Mouse (Mus musculus) adrenal gland (tissue): Measurements from ENCODE around the gene Samd4b.
"Not testable (repeated sequence)": the region's sequence is repeated elsewhere in the genome, so short reads cannot be mapped to it uniquely, and the experiment has no call there.

Experiments used
- intact Hi-C: fragments of 180-260 bp; cut with DNase I; formaldehyde crosslinking; loops from one replicate; pipeline ENCODE4 v1.15.1; 2025

Gene Samd4b

DNA sequence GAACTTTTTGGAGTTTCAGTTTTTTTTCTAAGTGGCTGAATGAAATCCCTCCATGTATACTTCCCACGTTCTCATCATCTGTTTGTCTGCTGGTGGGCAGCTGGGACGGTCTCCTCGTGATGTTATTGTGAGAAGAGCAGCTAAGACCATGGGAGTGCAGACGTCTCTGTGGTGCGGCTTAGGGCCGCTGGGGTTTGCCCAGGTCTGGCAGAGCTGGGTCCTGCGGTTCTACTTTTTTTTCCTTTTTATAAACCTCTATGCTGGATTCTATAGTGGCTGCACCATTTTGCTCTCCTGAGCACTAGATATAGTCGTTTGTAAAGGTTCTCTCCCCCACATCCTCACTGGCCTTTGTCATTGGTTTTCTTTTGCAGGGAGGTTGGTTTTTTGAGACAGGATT is 86.5 kb downstream of the Samd4b start:
- intact Hi-C loops, result no loop called here

GRCm38 (mm10) chr7:28510405-28510974 is 87.5 kb downstream of the Samd4b start, which contains the start of gene Ifnl2:
Ifnl2 (minus strand) TSS chr7:28510455.
- intact Hi-C loops, result not testable (repeated sequence)

DNA sequence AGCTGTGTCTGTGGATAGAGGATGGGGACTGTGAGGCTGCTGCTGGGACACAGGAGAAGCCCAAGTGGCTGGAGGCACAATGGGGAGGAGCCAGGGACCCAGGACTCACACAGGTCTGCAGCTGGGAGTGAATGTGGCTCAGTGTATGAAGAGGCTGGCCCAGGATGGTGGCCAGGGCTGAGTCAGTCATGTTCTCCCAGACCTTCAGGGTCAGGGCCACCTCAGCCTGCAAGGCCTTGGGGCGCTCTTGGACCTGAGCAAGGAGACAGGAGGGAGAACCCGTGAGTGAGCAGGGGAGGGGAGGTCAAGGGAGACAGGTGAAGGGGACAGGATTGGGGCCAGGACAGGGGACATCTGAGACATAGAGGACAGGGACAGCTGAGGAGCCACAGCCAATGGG is 88.8 kb downstream of the Samd4b start:
- intact Hi-C loops, result not testable (repeated sequence)

DNA sequence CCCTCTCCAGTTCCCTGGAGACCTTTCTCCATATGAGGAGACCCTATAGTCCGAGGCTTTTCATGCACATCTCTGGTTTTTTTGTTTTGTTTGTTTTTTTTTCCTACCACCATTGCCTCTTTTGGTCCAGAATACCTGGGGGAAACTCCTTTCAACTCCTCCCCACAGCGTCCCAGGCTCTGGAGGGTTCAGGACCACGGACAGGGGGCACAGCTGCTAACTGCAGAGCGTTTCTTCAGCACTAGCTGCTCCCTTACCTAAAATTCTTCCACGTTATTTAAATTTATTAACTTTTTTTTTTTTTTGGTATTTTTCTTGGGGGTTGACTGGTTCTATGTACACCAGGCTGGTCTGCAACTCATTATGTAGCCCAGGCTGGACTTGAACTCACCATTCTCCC is 92.4 kb downstream of the Samd4b start:
- intact Hi-C loops, result no loop called here

DNA sequence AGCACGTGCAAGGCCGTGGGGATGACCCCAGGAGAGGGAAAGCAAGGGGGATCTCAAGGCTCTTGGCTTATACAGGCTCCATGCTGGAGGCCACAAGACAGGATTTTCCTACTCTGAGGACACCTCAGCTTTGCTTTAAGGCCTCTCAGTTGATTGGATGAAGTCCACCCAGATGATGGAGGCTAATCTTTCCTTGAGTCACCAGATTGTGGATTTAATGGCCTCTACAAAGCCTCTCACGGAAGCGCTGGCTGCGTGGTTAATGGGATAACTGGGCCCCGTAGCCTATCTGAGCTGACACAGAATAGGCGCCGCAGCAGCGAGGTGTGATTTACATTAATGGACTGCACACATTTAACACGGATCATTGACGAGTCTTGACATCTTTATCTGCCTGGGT is 102.5 kb downstream of the Samd4b start:
- intact Hi-C loops, result no loop called here

DNA sequence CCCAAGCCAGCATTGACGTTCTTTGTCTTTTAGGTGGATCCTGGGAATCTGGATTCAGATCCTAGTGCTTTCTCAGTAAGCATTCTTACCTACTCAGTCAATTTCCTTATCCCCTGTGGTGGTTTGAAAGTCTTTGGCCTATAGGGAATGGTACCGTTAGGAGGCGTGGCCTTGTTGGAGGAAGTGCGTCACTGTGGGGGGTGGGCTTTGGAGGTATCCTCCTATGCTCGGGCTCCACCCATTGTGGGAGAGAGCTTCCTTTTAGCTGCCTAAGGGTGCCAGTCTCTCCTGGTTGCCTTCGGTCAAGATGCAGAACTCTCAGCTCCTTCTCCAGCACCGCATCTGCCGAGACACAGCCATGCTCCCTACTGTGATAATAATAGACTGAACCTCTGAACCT is 105.6 kb downstream of the Samd4b start:
- intact Hi-C loops, result no loop called here

DNA sequence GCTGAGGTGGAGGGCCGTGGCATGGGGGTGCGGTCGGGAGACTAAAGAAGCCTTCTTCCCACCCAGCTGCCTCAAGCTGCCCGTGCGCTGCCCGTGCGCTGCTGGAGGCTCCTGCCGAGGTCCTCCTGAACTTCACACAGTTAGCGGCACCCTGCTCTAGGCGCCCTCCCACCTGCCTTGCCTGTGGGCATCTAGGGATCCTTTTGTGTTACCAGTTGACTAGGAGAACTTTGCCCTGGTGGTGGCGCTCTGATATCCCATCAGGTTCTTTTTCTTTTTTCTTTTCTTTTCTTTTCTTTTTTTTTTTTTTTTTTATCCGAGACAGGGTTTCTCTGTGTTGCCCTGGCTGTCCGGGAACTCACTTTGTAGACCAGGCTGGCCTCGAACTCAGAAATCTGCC is 107.0 kb downstream of the Samd4b start:
- intact Hi-C loops, result loop anchor here (2.0 kb wide), 1 partner anchor 38 kb away; no protein-coding TSS in a partner anchor

DNA sequence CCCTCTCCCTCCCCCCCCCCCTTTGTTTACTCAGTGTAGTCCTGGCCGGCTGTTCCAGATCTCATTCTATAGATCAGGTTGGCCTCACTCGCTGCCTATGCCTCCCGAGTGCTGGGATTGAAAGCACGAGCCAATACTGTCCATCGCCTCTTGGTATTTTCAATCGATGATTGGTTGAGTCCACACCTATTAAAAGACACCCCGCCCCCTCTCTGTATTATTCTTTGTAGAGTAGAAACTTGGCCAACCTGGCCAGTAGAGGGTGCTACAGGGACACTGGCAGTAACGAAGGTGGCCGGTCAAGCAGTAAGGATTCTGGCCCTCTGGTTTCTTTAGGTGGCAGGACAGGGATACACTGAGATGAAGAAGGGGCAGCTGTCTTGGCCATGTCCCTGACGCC is 107.5 kb downstream of the Samd4b start:
- intact Hi-C loops, result loop anchor here (2.0 kb wide), 1 partner anchor 38 kb away; no protein-coding TSS in a partner anchor

DNA sequence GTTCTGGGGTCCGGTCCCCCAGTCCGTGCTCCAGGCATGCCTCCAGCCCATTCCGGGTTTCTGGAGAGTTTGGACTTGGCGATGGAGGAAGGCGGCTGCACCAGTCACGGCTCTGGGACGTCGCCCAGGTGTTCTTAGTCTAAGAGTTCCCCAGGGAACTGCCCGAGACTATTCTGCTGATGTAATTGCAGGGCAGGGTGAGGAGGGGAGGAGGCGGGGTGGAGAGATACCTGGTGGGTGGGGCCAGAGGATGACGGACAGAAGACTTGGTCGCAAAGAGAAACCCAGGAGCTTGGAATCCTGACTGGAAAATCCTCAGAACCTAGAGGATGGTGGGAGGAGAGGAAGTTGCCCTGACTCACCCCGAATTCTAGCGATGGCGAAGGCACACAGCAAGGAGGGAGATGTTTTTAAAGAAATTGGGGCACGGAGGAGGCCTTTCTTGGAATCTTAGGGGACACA is 109.9 kb downstream of the Samd4b start:
- intact Hi-C loops, result loop anchor here (5.0 kb wide), 1 partner anchor 114 kb away; no protein-coding TSS in a partner anchor

- intact Hi-C loops, result no loop called here
Observed at GRCm38 (mm10) chr7:28484192-28484591, 113.8 kb downstream of the Samd4b start.

DNA sequence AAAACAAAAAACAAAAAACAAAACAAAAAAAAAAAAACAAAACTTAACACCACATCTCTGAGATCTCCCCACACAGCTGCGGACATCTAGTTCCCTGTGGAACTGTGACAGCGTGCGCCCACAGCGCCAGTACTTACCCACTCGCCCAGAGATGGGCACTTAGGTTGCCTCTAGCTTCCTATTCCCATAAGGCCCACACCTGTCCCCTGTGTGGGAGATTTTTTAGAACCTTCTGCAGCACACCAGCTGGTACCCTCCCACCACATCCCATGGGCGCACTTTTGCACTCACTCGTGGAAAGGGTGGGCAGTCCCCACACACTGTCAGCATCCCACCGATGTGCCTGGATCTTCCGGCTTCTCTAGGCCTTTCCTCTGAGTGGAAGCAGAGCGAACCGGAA is 115.1 kb downstream of the Samd4b start:
- intact Hi-C loops, result no loop called here

DNA sequence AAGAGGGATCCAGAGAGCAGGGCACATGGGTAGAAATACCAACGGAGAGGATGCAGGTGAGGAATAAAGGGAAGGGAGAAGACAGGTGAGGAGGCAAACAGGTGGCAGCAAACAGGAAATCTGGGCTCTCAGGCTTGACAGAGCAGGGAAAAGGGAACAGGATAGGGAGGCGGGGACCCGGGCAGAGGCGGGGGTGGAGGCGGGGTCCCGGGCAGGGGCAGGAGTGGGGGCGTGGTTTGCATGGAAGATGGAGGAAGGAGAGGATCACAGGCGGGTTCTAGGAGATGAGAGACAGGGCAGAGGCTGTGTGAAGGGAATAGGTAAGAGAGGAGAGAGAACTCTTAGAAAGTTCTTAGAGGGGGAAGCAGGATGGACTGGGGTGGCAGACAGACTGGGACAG is 119.1 kb downstream of the Samd4b start:
- intact Hi-C loops, result no loop called here

GRCm38 (mm10) chr7:28477363-28477762 is 120.6 kb downstream of the Samd4b start:
- intact Hi-C loops, result no loop called here

DNA sequence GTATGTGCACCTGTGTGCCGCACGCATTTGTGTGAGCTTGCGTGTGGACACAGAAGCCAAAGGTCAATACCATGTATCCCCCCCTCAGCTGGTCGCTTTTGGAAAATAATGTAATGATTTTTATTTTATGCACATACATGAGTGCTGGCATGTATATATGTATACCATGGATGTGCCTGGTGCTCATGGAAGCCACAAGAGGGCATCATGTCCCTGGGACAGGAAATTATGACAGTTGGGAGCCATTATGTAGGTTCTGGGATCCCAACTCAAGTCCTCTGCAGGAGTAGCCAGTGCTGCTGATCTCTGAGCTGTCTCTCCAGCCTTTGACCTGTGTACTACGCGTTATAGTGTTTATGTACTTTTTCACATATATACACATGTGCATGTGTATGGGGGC is 121.8 kb downstream of the Samd4b start:
- intact Hi-C loops, result no loop called here

GRCm38 (mm10) chr7:28467213-28467751 is 130.7 kb downstream of the Samd4b start:
- intact Hi-C loops, result no loop called here

DNA sequence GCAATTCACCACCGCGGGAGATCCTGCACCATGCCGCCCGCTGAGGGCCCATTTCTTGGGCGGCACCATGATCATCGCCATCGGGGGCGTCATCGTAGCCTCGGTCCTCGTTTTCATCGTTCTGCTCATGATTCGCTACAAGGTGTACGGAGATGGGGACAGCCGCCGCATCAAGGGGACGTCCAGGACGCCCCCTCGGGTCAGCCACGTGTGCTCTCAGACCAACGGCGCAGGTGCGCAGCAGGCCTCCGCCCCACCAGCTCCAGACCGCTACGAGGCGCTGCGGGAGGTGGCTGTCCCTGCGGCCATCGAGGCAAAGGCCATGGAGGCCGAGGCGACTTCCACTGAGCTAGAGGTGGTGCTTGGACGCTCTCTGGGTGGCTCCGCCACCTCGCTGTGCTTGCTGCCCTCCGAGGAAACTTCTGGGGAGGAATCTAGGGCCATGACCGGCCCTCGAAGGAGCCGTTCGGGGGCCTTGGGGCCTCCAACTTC is 131.2 kb downstream of the Samd4b start:
- intact Hi-C loops, result no loop called here

DNA sequence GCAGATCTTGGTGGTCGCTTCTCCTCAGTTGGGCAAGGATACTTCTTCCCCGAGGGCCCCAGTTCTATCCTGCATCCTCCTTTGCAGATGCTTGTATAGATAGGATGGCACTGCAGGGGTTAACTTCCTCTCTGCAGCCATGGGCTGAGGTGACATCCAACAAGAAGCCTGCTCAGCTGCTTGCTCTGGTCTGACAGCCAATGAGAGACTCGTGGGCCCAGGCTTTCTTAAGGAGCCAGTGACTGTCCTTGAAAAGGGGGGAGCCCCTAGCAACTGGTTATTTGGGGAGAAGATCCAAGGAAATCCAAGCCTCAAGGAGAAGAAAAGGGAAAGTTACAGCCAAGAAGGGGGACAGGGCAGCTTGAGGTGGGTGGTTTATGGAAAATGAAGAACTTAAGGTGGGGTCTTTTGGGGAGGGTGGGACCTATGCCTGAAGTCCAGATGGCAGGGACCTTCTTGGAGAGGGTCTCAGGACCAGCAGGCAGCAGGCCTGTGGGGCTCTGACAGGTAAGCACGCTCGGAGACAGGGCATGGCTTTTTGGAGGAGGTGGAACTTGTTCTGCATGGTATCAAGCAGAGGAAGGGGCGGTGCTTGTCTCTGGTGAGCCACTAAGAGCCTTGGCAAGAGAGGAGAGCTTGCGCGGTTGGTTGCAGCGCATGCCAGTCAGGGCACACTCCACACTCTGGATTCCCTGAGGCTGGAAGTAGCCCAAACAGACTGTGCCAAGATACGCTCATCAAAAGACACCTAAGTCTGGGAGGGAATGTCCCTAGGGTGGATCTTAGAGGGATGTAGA is 133.3 kb downstream of the Samd4b start:
- intact Hi-C loops, result no loop called here

GRCm38 (mm10) chr7:28462769-28463168 is 135.2 kb downstream of the Samd4b start:
- intact Hi-C loops, result no loop called here

DNA sequence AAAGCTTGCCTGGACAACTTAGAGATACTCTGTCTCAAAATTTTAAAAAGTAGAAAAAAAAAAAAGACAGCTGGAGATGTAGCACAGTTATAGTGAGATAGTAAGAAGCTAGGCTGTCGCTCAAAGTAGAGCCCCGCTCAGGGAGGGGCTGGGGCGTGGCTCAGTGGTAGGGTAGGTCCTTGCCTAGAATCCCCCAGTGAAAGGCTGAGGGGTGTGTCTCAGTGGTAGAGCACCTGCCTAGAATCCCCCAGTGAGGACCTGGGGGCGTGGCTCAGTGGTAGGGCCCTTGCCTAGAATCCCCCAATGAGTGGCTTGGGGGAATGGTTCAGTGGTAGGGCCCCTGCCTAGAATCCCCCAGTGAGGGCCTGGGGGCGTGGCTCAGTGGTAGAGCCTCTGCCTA is 137.6 kb downstream of the Samd4b start:
- intact Hi-C loops, result no loop called here

DNA sequence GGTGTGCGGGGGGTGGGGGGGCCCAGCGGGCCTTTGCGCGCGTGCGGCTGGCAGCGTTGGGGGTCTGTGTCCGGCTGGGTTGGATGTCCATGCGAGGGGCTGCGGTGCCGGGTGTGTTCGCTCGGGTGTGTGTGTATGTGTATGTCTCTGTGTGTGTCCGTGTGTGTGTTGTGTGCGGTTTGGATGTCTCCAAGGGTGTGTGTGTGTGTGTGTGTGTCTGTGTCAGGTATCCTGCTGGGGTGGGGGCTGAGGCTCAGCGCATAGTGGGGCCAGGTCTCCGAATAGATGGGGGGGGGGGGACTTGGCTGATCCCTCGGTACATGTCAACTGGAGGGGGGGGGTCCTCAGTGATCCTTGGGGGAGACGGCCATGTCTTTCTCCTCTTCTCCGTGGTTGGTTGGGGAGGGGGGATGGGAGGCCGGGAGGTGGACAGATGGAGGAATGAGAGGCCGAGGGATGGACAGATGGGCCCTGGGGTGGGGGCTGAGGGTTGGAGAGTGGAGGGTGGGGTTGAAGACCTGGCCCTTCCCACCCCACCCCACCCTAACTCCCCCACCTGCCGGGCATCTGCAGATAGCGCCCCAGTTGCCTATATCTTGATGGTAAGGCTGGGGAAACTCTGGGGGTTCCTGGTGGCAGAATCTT is 145.5 kb downstream of the Samd4b start:
- intact Hi-C loops, result no loop called here

DNA sequence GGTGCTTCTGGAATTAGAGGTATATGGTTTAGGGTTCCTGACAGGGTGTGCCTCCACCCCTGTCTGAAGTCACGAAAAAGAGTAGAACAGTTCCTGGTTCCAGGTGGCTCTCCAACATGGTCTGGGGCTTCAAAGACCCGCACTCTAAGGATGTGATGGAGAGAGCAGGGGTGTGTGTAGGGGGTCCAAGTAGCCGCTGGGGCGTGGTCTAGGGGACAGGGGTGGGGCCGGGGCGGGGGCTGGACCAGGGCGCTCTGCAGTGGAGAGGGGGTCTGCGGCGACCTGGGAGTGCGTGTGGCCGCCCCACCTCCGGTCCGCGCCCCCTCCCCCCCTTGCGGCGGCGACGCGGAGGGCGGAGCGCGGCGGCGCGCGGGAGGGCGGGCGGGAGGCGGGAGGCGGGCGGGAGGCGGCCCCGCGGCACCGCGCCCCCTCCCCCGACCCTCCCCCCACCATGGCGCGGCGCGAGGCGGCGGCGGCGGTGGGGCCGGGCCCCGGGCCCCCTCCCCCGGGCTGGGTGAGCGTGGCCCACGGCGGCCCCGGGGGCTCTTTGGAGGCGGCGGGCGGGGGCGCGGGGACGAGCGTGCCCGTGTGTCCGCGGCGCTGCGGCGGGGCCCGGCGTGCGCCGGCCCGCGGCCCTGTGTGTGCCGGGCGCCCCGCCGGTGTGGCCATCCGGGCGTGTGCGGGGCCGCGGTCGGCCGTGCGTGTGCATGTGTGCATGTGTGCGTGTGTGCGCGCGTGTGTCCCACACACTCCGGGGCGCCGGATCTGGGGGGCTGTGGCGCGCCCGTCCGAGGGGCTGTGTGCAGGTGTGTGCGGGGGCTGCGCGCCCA is 146.2 kb downstream of the Samd4b start, which contains the start of gene Lrfn1:
TSS of gene Lrfn1 (plus strand) at position 450 of the 830 bp plus-strand sequence.
- intact Hi-C loops, result no loop called here
